Mouse (Mus musculus) gastrocnemius, postnatal 14 days (tissue): ENCODE measurements around the gene Gfi1b. TPM values are rescaled to one million over a fixed set of nuclear protein-coding genes. Genes with fewer than 3 reads are reported as not detected.

Source experiments
- DNase-seq: peaks from one replicate; pipeline ENCODE4 v3.0.0; 2021; ENCODE audit warnings: mixed read lengths
- intact Hi-C: fragments of 180-260 bp; cut with DNase I; formaldehyde crosslinking; loops from one replicate; pipeline ENCODE4 v1.15.1; 2025; ENCODE audit warnings: low total_unique reads
- microRNA-seq, 2 experiments: library from miRNA; unstranded; fragments of <30 nt; microRNA quantifications; one replicate each; pipeline ENCODE4 v1.2.0; 2021
- total RNA-seq, 2 experiments: library from RNA; stranded (reverse); gene quantifications; 2 replicates each; pipeline ENCODE4 v1.2.3; 2021

Gfi1b gene
- total RNA-seq, 2 experiments from 2014 or later = not detected

GRCm38 (mm10) chr2:28569903-28570302, 51.9 kb downstream of the Gfi1b start:
- DNase-seq = no peak
- intact Hi-C loops = no loop called here

GRCm38 (mm10) chr2:28566545-28566944, 55.2 kb downstream of the Gfi1b start:
- no peak for DNase-seq
- intact Hi-C loops = no loop called here

DNA sequence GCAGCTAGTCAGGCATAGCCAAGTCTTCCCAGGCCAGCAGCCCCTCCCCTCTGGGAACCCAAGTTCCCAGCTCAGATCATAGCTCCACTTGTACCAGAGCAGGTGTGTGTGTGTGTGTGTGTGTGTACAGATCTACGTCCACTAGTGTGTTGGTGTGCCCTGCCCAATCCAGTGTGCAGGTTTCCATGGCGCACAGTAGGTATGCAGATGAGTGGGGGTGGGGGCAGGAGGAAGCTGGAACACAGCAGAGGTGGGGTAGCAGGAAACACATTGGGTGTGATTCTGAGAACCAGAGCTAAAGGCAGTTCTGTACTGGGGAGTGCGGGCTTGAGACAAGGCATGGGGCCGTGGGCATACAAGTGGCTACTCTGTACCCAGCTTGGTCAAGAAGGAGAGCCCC, 57.4 kb downstream of the Gfi1b start:
- DNase-seq = no peak
- intact Hi-C loops = no loop called here

GRCm38 (mm10) chr2:28563830-28564229, 58.0 kb downstream of the Gfi1b start:
- DNase-seq = no peak
- intact Hi-C loops = no loop called here

DNA sequence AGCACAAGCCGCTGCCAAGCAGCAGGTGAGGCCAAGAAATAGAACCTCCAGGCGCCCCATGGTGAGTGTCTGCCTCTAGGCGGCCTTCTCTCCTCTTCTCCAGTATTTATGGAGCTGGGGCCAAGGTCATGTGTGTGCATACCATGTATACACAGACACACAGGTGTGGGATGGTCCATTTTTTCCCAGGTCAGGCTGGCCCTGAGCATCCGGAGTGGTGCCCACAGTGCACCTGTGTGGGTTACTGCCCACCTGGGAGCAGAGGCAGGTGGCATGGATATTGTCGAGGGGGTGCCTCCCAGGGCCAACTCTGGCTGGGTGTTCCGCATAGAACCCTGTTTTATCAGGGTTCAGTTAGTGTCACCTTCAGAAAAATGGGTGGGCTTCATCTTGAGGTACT, 58.5 kb downstream of the Gfi1b start, which contains the start of gene Cel:
TSS of gene Cel (minus strand) at position 101 of the 400 bp plus-strand sequence.
- DNase-seq = no peak
- intact Hi-C loops = no loop called here

Small RNAs within 50 kb of the gene (microRNA-seq; reads per million reads assigned to microRNA genes)
- 0 reads per million in 2 experiments for gene Gm22824

Other genes starting within 250 kb of the Gfi1b start
- 1 to 10 TPM; 1.5 to 2.7 TPM for gene Ppp1r26, start 175.2 kb downstream of the Gfi1b start, total RNA-seq
- under 1 TPM in 1 of 2 experiments, not detected in 1; 0.55 TPM for gene 1700007K13Rik, start 155.7 kb downstream of the Gfi1b start, total RNA-seq
- gene Mrps2, start 153.9 kb downstream of the Gfi1b start, total RNA-seq = 10 to 100 TPM; 25.3 to 28.5 TPM
- gene Gbgt1, start 125.1 kb downstream of the Gfi1b start, total RNA-seq = 1 to 10 TPM; 1.7 to 1.9 TPM
- under 1 TPM in 1 of 2 experiments, not detected in 1; 0.90 TPM for gene Gm10134, start 115.9 kb downstream of the Gfi1b start, total RNA-seq
- 10 to 100 TPM; 17.1 to 25.3 TPM for gene Ralgds, start 108.9 kb downstream of the Gfi1b start, total RNA-seq
- not detected for gene Cel, start 58.6 kb downstream of the Gfi1b start, total RNA-seq
- gene Gtf3c5, start 38.2 kb downstream of the Gfi1b start, total RNA-seq = 1 to 10 TPM; 7.1 to 7.4 TPM
- gene Tsc1, start 19.2 kb upstream of the Gfi1b start, total RNA-seq = 10 to 100 TPM; 16.5 to 19.5 TPM
- gene Spaca9, start 77.7 kb upstream of the Gfi1b start, total RNA-seq = not detected
- gene Ak8, start 78.2 kb upstream of the Gfi1b start, total RNA-seq = not detected
- gene Gtf3c4, start 218.4 kb upstream of the Gfi1b start, total RNA-seq = 10 to 100 TPM; 12.9 to 13.7 TPM
- 1 to 10 TPM; 2.7 to 4.5 TPM for gene Ddx31, start 218.4 kb upstream of the Gfi1b start, total RNA-seq